Mouse (Mus musculus) hindbrain, embryonic 13.5 days (tissue): ENCODE data around the gene Ptprn2. TPM values are rescaled to one million over a fixed set of nuclear protein-coding genes. Genes with fewer than 3 reads are reported as not detected.

ENCODE experiments used
- ATAC-seq: fragments of 200-750 bp; cut with Nextera tagmentation; 2 replicates; pipeline ENCODE4 v1.8.0; 2017; ENCODE audit warnings: moderate TSS enrichment; ENCODE audit not compliant: low FRiP score
- H3K27ac ChIP-seq: fragments of 300-500 bp; sonication (generic); 2 replicates; pipeline ENCODE4 v1.5.1; 2015; ENCODE audit warnings: inconsistent platforms, mild to moderate bottlenecking, moderate library complexity
- H3K27me3 ChIP-seq: fragments of 300-500 bp; sonication (generic); 2 replicates; pipeline ENCODE4 v1.6.1; 2015; ENCODE audit warnings: mild to moderate bottlenecking, inconsistent platforms
- H3K36me3 ChIP-seq: fragments of 300-500 bp; sonication (generic); 2 replicates; pipeline ENCODE4 v1.6.1; 2015; ENCODE audit warnings: mild to moderate bottlenecking, inconsistent platforms
- H3K4me1 ChIP-seq: fragments of 300-500 bp; sonication (generic); replicated peaks from 2 replicates; pipeline ENCODE4 v1.6.1; 2015; ENCODE audit warnings: inconsistent platforms
- H3K4me2 ChIP-seq: fragments of 300-500 bp; sonication (generic); 2 replicates; pipeline ENCODE4 v1.6.1; 2015; ENCODE audit warnings: inconsistent platforms, mild to moderate bottlenecking, moderate library complexity
- H3K4me3 ChIP-seq: fragments of 300-500 bp; sonication (generic); 2 replicates; pipeline ENCODE4 v1.5.1; 2015; ENCODE audit warnings: mild to moderate bottlenecking, inconsistent platforms
- H3K9ac ChIP-seq: fragments of 300-500 bp; sonication (generic); 2 replicates; pipeline ENCODE4 v1.6.1; 2015; ENCODE audit warnings: mild to moderate bottlenecking, inconsistent platforms
- H3K9me3 ChIP-seq: fragments of 300-500 bp; sonication (generic); 2 replicates; pipeline ENCODE4 v1.6.1; 2016; ENCODE audit warnings: inconsistent platforms
- WGBS: fragments of 180-500 bp; shearing (Covaris S2); methylation state at CpG from one replicate; pipeline ENCODE4 v1.1.7; 2015; 5-methylcytosine and 5-hydroxymethylcytosine counted together
- polyA plus RNA-seq: library from polyadenylated mRNA; unstranded; fragments of >200 nt; fragmentation: Nextera tagmentation; extraction: Ambion mirVana; gene quantifications from 2 replicates; pipeline ENCODE4 v1.2.1, GENCODE M21; 2015

Ptprn2 gene
- polyA plus RNA-seq, 1 experiment from 2014 or later = 10.3 TPM

DNA sequence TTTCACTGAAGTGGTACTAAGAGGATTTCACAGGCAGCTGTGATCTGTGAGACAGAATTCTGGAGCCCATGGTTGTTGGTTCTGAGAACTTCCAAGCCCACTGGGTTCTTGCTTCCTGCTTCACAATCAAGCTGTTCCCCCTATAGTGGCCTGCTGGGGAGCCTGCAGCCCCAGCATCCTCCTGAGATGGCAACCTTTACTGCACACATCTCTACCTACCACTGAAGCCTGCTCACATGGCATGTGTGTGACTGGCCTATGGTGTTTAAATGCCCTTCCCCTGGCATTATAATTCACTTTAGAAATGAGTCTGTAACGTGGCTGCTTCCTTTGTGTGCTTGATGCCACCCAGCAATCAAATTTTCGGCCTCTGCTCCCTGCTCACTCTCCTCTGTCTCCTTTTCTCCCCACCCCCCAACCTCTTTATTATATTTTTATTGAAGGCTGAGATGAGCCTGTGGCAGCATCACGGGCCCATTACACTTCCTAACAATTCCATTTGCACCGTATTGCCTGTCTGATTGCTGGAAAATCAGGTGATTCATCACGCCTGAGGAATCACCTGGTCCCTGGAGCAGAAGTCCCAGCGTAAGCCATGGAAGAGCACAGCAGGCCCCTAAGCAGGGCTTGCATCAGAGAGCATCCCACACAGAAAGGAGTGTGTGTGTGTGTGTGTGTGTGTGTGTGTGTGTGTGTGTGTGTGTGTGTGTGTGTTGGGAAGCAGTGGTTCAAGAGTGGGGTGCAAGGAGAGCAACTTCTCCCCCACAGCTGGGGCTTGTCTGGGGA lies 402.2 kb downstream of the Ptprn2 start:
- WGBS = 37% methylated on average over 6 of the region's 6 CpGs
- Histone ChIP-seq H3K4me2 (no peak overlapping the region), H3K4me1 (peaks cover 31% of the 10 kb centered on the region), H3K9me3 (0 out of 2 replicates have a peak, but pooled peaks cover 5% of the 10 kb centered on the region), H3K9ac (no peak overlapping the region), H3K27me3 (0 out of 2 replicates have a peak, but pooled peaks cover 3% of the 10 kb centered on the region), H3K4me3 (no peak overlapping the region), H3K27ac (peak overlapping the region; percentile 79), H3K36me3 (no peaks in the 10 kb centered on the region)
- ATAC-seq = peak; percentile 59

DNA sequence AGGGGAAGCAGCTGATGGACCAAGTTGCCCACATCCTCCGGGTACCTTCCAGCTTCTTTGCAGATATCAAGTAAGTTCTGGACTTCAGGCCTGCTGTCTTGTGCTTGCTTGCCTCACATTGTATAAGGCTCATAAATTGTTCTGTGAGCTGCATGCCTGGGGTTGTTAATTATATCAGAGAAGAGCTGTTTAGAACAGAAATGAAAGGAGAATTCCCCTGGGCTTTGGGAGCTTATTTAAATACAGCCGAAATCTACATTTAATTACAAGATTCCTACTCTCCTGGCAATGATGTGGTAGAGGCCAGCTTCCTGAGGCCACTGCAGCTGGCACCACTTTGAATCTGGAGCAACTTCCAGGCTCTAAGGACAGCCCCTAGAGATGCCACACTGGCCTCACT lies 403.3 kb downstream of the Ptprn2 start:
- H3K27me3 ChIP-seq = 0 out of 2 replicates have a peak, but pooled peaks cover 3% of the 10 kb centered on the region

DNA sequence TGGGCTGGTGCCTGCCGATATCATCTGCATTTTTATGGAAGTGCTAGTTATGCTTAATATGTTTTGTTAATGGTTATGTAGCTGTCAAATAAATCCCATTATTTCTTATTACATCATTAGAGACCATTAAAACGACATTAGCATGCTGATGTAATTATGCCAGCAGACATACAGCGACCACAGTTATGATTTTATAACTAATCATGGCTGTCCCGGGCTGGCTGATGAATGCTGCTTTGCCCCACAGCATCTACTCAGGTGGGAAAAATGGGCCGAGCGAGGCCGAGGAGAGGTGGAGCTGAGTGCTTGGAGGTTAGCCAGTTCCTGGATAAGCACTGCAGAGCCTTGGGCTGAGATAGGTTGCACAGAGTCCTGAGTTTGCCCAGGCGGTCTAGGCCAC lies 407.1 kb downstream of the Ptprn2 start:
- Histone ChIP-seq H3K9me3 (no peaks in the 10 kb centered on the region), H3K4me1 (peaks cover 20% of the 10 kb centered on the region), H3K4me3 (no peak overlapping the region), H3K27ac (peak overlapping the region; percentile 73), H3K36me3 (no peaks in the 10 kb centered on the region), H3K4me2 (no peak overlapping the region), H3K27me3 (peaks cover 7% of the 10 kb centered on the region; the same call in 1 of the 2 replicates), H3K9ac (no peak overlapping the region)
- peak; percentile 40 for ATAC-seq
- WGBS = 64% methylated on average over 8 of the region's 8 CpGs

More for the DNA sequence above, 403.3 kb downstream of the Ptprn2 start:
- peak; percentile 9; the same call in 1 of the 2 replicates for ATAC-seq
- Histone ChIP-seq H3K36me3 (no peaks in the 10 kb centered on the region), H3K27ac (peak overlapping the region; percentile 79), H3K9me3 (no peaks in the 10 kb centered on the region), H3K4me3 (no peak overlapping the region), H3K4me1 (peaks cover 31% of the 10 kb centered on the region), H3K9ac (no peak overlapping the region), H3K4me2 (no peak overlapping the region)
- WGBS = 58% methylated on average over 2 of the region's 2 CpGs

DNA sequence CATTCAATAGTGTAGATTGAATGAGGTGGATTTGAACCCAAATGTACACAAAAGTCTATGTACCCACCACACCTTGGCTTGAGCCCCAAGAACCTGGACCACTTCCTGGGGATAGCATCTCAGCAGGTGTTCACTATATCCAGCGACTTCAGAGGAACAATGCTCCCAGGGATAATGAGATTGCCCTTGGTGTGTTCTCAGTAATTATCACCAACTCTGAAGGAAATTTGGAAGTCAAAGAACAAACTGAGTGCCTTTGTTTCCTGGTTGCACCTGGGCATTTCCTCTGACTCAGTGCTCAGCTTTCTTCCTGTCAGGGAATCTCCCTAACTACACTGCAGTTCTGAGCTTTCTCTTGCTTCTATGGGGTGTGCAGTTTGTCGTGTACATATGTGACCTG lies 411.1 kb downstream of the Ptprn2 start:
- no peak overlapping the region for H3K4me3 ChIP-seq
- ATAC-seq = no peak
- H3K27ac ChIP-seq = no peak overlapping the region
- WGBS = 50% methylated on average over 2 of the region's 2 CpGs
- H3K4me2 ChIP-seq = no peak overlapping the region
- H3K27me3 ChIP-seq = peaks cover 3% of the 10 kb centered on the region; the same call in 1 of the 2 replicates
- no peak overlapping the region for H3K9ac ChIP-seq
- H3K4me1 ChIP-seq = peaks cover 2% of the 10 kb centered on the region
- no peaks in the 10 kb centered on the region for H3K36me3 ChIP-seq
- H3K9me3 ChIP-seq = no peaks in the 10 kb centered on the region

DNA sequence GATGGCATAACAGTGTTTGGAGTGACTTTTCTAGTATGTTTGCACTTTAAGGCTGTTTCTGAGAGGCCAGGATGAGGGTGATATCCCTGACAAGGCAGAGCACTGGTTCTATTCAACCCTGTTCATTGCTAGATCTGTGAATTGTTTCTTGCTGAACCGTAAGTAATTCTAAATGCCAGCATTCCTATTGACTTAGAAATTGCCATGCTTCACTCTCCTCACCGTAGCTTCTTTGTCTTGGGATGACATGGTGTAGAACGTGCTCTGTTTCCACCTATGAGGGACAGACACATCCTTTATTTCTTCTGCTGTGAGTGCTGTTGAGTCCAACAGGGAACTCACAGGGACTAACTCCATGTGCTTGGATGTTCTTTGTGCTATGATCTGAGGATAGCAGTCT lies 416.3 kb downstream of the Ptprn2 start:
- H3K4me3 ChIP-seq = no peak overlapping the region
- no peaks in the 10 kb centered on the region; the same call in 1 of the 2 replicates for H3K36me3 ChIP-seq
- H3K27ac ChIP-seq = no peak overlapping the region
- ATAC-seq = no peak
- no peaks in the 10 kb centered on the region for H3K27me3 ChIP-seq
- 25% methylated on average over 3 of the region's 3 CpGs for WGBS
- H3K4me1 ChIP-seq = peaks cover 7% of the 10 kb centered on the region; the same call in 1 of the 2 replicates
- no peak overlapping the region for H3K4me2 ChIP-seq
- H3K9ac ChIP-seq = no peak overlapping the region
- no peaks in the 10 kb centered on the region for H3K9me3 ChIP-seq

DNA sequence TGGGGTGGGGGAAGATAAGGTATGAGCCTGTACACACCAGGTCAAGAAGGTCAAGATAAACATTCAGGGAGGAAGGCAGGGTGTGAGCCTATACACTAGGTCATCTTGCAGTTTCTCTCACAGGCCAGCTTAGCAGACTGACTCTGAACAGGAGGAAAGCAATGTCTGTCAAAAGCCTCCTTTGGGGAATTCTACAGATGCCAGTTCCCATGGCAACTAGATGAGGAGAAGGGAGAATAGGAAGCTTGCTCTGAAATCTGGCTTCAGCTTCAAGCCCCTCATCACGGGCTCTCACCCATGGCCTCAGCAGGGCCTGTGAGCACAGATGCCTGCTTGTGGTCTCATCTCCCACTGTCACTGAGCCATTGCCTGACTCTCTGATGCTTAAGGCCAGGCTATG lies 421.9 kb downstream of the Ptprn2 start:
- peak overlapping the region; percentile 80 for H3K27ac ChIP-seq
- peaks cover 26% of the 10 kb centered on the region for H3K4me1 ChIP-seq
- no peaks in the 10 kb centered on the region for H3K36me3 ChIP-seq
- no peak overlapping the region for H3K9ac ChIP-seq
- H3K9me3 ChIP-seq = no peaks in the 10 kb centered on the region
- WGBS = 14% methylated on average over 1 of the region's 1 CpGs
- no peak overlapping the region for H3K4me3 ChIP-seq
- peak; percentile 53; the same call in 1 of the 2 replicates for ATAC-seq
- no peaks in the 10 kb centered on the region for H3K27me3 ChIP-seq
- no peak overlapping the region for H3K4me2 ChIP-seq

DNA sequence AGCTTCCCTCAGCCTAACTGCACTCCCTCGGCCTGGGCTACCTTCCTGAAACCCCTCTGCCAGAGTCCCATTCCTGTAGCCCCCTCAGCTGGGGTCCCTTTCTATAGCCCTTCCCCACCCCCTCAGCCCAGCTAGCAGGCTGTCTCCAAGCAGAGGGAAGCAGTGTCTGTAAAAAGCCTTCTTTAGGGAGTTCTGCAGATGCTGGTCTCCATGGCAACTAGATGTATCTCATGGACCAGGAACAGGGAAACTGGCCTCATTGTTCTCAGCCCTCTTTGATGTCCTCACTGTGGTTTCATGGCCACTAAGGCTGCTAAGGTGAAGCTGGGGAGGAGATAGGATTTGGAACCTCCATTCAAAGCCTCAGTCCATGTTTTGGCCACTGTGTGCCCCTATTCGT lies 423.1 kb downstream of the Ptprn2 start:
- Histone ChIP-seq H3K9ac (no peak overlapping the region), H3K27me3 (no peaks in the 10 kb centered on the region), H3K9me3 (no peaks in the 10 kb centered on the region), H3K36me3 (no peaks in the 10 kb centered on the region), H3K4me2 (no peak overlapping the region), H3K4me1 (peaks cover 26% of the 10 kb centered on the region), H3K27ac (peak overlapping the region; percentile 80), H3K4me3 (no peak overlapping the region)
- peak; percentile 76 for ATAC-seq
- 30% methylated on average over 2 of the region's 2 CpGs for WGBS

DNA sequence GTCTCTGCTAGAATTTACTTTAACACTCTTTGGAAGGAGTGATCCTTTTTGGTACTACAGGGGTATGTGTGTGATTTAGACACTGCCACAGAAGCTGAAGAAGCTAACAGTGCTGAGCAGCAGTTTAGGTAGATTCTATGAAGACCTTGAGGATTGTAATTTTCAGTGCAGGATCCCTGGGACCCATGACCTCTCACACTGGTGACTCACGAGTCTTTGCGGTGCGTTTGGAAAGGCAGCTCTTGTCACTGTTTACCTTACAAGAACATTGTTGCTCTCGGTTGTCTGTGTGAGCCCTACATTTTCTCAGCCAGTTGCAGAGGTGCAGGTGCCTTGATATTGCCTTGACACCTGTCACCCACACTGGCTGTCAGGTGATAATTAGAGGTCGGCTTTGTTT lies 431.3 kb downstream of the Ptprn2 start:
- Histone ChIP-seq H3K4me1 (peaks cover 31% of the 10 kb centered on the region), H3K4me3 (no peak overlapping the region), H3K9ac (no peak overlapping the region), H3K36me3 (no peaks in the 10 kb centered on the region), H3K4me2 (no peak overlapping the region), H3K27ac (no peak overlapping the region), H3K9me3 (no peaks in the 10 kb centered on the region), H3K27me3 (peaks cover 18% of the 10 kb centered on the region; the same call in 1 of the 2 replicates)
- WGBS = 82% methylated on average over 5 of the region's 5 CpGs
- ATAC-seq = no peak

DNA sequence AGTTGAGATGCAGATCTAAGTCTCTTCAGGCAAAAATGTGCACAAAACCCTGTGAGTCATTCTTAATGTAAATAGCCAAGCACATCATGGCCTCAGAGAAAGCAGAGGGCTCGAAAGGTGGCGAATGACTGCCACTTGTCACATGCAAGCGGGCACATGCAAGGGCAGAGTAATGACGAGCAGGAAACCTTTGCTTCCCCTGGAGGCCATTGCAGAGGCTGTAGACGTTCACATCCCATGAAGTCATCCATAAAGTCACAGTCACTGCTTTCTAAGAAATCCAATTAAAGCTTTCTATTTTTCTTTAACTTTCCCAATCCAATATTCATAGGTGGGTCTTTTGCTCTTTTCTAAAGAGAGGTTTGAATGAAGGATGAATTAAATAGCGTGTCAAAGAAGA lies 433.7 kb downstream of the Ptprn2 start:
- 36% methylated on average over 6 of the region's 6 CpGs for WGBS
- Histone ChIP-seq H3K4me2 (no peak overlapping the region), H3K27ac (peak overlapping the region; percentile 89), H3K9me3 (no peaks in the 10 kb centered on the region), H3K4me3 (no peak overlapping the region), H3K36me3 (no peaks in the 10 kb centered on the region), H3K4me1 (peaks cover 37% of the 10 kb centered on the region), H3K27me3 (peaks cover 20% of the 10 kb centered on the region; the same call in 1 of the 2 replicates), H3K9ac (no peak overlapping the region)
- ATAC-seq = peak; percentile 47; the same call in 1 of the 2 replicates

DNA sequence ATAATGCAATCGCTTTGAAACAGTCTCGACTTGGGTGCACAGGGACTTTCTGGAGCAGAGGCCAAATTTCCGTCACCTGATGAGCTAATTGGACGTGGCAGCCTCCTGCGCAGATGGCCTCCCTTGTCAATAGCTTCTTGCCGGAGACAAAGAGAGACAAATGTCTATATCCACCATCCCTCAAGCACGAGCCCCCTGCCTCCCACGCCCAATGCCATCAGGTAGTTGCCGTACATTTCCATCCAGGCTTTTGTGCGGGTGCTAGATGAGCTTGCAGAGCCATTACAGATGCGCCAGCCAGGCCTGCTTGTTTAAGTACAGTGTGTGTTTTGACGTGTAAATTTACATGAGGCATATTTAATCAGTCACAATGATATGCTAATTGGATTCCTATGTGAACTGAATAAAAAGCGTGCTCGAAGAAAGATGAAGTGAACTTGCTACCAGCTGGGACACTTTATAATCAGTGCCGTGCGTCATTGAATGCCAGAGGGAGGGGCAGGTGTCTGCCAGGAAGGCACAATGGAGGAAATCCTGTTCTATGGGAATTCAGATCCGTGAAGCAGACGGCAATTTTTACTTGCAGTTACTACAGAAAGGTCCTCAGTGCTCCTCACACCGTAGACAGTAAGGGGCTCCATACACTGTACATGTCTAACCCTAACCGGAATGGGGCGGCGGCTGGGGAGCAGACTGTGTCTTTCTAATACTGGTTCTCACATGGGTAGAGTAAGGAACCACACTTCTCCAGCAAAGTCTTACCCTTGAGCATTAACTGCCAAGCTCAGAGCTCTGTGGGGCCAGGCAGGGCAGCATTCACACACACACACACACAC lies 434.4 kb downstream of the Ptprn2 start:
- Histone ChIP-seq H3K27me3 (peaks cover 15% of the 10 kb centered on the region; the same call in 1 of the 2 replicates), H3K4me2 (peak overlapping the region; percentile 20; the same call in 1 of the 2 replicates), H3K27ac (peak overlapping the region; percentile 89), H3K9me3 (no peaks in the 10 kb centered on the region), H3K4me1 (peaks cover 37% of the 10 kb centered on the region), H3K9ac (no peak overlapping the region), H3K4me3 (no peak overlapping the region), H3K36me3 (no peaks in the 10 kb centered on the region)
- WGBS = 21% methylated on average over 22 of the region's 22 CpGs
- peak; percentile 88 for ATAC-seq

DNA sequence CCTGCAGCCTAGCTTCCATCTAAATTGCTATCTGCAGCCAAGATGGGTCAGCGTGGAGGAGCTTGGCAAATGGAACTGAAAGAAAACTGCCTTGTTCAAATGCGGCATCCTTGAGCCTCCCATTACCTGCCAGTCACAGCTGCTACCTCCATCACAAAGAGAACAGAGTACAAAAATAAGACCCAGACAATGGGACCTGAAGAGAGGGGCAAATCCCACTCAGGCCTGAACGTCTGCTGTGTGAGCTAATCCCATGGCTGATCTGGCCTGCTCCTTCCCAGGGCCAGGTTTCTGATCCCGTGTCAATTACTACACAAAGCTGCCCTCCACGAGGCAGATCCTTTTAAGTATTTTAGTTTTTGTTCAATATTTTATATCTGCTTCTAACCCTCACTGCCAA lies 441.6 kb downstream of the Ptprn2 start:
- Histone ChIP-seq H3K27me3 (0 out of 2 replicates have a peak, but pooled peaks cover 14% of the 10 kb centered on the region), H3K27ac (peak overlapping the region; percentile 69), H3K9ac (no peak overlapping the region), H3K4me3 (no peak overlapping the region), H3K4me1 (peaks cover 14% of the 10 kb centered on the region; the same call in 1 of the 2 replicates), H3K4me2 (no peak overlapping the region), H3K36me3 (no peaks in the 10 kb centered on the region), H3K9me3 (no peaks in the 10 kb centered on the region)
- no peak for ATAC-seq
- 54% methylated on average over 5 of the region's 5 CpGs for WGBS

DNA sequence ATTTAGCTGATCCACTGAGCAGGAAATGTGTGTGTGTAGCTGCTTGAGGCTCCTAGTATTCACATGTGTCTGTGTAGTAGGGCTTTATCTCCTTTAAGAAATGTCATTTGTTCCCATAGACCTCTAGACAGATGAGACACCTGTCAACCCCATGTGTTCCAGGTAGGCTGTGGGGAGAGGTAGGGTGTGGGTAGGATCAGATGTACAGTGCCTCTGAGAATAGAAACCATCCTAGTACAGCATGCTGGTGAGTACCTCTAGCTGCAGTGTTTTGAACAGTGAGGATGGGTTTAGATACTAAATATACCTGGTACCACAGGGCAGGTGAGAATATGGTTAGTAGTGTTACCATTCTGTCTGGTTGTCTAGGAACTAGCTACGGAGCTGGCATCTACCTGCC lies 442.0 kb downstream of the Ptprn2 start:
- Histone ChIP-seq H3K27me3 (0 out of 2 replicates have a peak, but pooled peaks cover 14% of the 10 kb centered on the region), H3K9ac (no peak overlapping the region), H3K4me3 (no peak overlapping the region), H3K4me1 (peaks cover 14% of the 10 kb centered on the region; the same call in 1 of the 2 replicates), H3K36me3 (no peaks in the 10 kb centered on the region), H3K27ac (peak overlapping the region; percentile 69; the same call in 1 of the 2 replicates), H3K4me2 (no peak overlapping the region), H3K9me3 (no peaks in the 10 kb centered on the region)
- WGBS = 82% methylated on average over 1 of the region's 1 CpGs
- no peak for ATAC-seq
